Mouse (Mus musculus): ENCODE data around the gene Hmgn2.

GRCm38 (mm10) chr4:134016767-134017166 lies 48.3 kb upstream of the Hmgn2 start:
- TF ChIP-seq POLR2A (IDR thresholded peaks at IDR 0.05; ENCODE audit: insufficient read depth, low read depth, low read length) (no peak), CTCF (IDR thresholded peaks at IDR 0.05; ENCODE audit: insufficient read depth, low read depth, low read length) (no peak)
